Mouse (Mus musculus) ES-E14 (cell line): Measurements from ENCODE around the gene Dlg2. TPM values are rescaled to one million over a fixed set of nuclear protein-coding genes. Genes with fewer than 3 reads are reported as not detected.

Experiments
- DNase-seq: peaks from one replicate; pipeline ENCODE4 v3.0.0-alpha.2; 2013; ENCODE audit warnings: low read depth, low spot score
- H3K27ac ChIP-seq: 2 replicates; pipeline ENCODE4 v1.5.1; 2012; ENCODE audit warnings: low read depth, mild to moderate bottlenecking, low read length, moderate library complexity, mixed read lengths; ENCODE audit not compliant: poor library complexity, insufficient read depth, severe bottlenecking
- H3K36me3 ChIP-seq: 2 replicates; pipeline ENCODE4 v1.6.1; 2012; ENCODE audit warnings: mild to moderate bottlenecking, low read length, moderate library complexity, mixed read lengths; ENCODE audit not compliant: control insufficient read depth, poor library complexity, insufficient read depth, severe bottlenecking
- H3K4me1 ChIP-seq, 2 experiments: fragments of 150-350 bp in 1 of 2; sonication (generic) in 1 of 2; 2 replicates each; pipeline ENCODE4 v1.6.1; 2012; ENCODE audit warnings: low read length in 2 of 2, mild to moderate bottlenecking in 1 of 2, mixed read lengths in 1 of 2; ENCODE audit not compliant: control insufficient read depth in 2 of 2, insufficient read depth in 2 of 2, poor library complexity in 1 of 2
- H3K4me3 ChIP-seq, 2 experiments: fragments of 150-350 bp in 1 of 2; sonication (generic) in 1 of 2; 2 replicates each; pipeline ENCODE4 v1.5.1; 2012; ENCODE audit warnings: low read length in 2 of 2, low read depth in 1 of 2, mild to moderate bottlenecking in 1 of 2, mixed read lengths in 1 of 2; ENCODE audit not compliant: insufficient read depth in 1 of 2, poor library complexity in 1 of 2, severe bottlenecking in 1 of 2
- H3K9ac ChIP-seq: 2 replicates; pipeline ENCODE4 v1.6.1; 2012; ENCODE audit warnings: low read depth, mild to moderate bottlenecking, low read length, mixed read lengths; ENCODE audit not compliant: poor library complexity, insufficient read depth, severe bottlenecking
- H3K9me3 ChIP-seq: fragments of 150-350 bp; sonication (generic); 2 replicates; pipeline ENCODE4 v1.6.1; 2012; ENCODE audit warnings: low read depth, mild to moderate bottlenecking, low read length; ENCODE audit not compliant: control insufficient read depth, insufficient read depth
- CHD2 ChIP-seq: IDR thresholded peaks from 2 replicates; pipeline ENCODE4 v1.6.1; 2014; ENCODE audit warnings: mild to moderate bottlenecking, low read depth, low read length, inconsistent platforms
- HCFC1 ChIP-seq: IDR thresholded peaks from 2 replicates; pipeline ENCODE4 v1.6.1; 2012; ENCODE audit warnings: low read length, inconsistent platforms, borderline replicate concordance; ENCODE audit not compliant: insufficient read depth
- MAFK ChIP-seq: IDR thresholded peaks from 2 replicates; pipeline ENCODE4 v1.6.1; 2014; ENCODE audit warnings: mild to moderate bottlenecking, low read depth, low read length, inconsistent platforms; ENCODE audit not compliant: insufficient read depth
- ZC3H11A ChIP-seq: IDR thresholded peaks from 2 replicates; pipeline ENCODE4 v1.6.1; 2012; ENCODE audit warnings: low read depth, mild to moderate bottlenecking, inconsistent platforms, low read length, borderline replicate concordance
- ZNF384 ChIP-seq: IDR thresholded peaks from 2 replicates; pipeline ENCODE4 v1.6.1; 2012; ENCODE audit warnings: low read depth, low read length, inconsistent platforms
- in situ Hi-C, 2 experiments: fragments of 600-800 bp; cut with MboI; formaldehyde crosslinking; loops; one replicate each; pipeline ENCODE4 v1.15.1; 2025; ENCODE audit warnings: low sequenced_read_pairs in 2 of 2, inconsistent platforms in 1 of 2; ENCODE audit not compliant: unreplicated experiment in 2 of 2
- total RNA-seq: library from RNA; depleted of rRNA; stranded (reverse); fragments of 300-350 nt; gene quantifications from 2 replicates; pipeline ENCODE4 v1.2.3, GENCODE M21; 2012

The Dlg2 gene
- total RNA-seq, 1 experiment: 0.13 TPM

DNA sequence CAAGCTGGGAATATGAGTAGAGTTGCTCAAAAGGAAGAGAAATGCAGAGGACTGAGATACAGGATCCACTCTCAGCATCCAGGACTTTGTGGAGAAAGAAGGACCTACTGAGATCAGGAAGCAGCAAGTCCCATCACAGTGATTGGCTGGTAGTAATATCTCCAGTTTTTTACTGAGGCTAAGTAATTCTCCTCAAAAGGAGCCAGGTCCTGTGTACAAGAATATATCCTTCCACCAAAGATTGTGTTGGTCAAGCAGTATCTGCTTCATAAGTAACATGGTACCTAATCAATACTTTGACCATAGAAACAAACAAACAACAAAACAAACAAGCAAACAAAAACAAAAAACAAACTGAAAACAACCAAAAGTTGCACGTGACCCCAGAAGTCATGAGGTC, 980.3 kb downstream of the Dlg2 start:
- Histone ChIP-seq H3K4me1 (no peaks in the 10 kb centered on the region), H3K36me3 (no peaks in the 10 kb centered on the region), H3K27ac (no peak overlapping the region), H3K4me3 (no peak overlapping the region), H3K9me3 (no peaks in the 10 kb centered on the region), H3K9ac (no peak overlapping the region)
- in situ Hi-C loops: loop anchor here in 1 of 2 experiments (25.0 kb wide), 1 partner anchor 581 kb away; no protein-coding TSS in a partner anchor
- TF ChIP-seq HCFC1 (no peak), ZNF384 (no peak), CHD2 (no peak), ZC3H11A (no peak), MAFK (no peak)
- DNase-seq: no peak

- in situ Hi-C loops: loop anchor here in 1 of 2 experiments (25.0 kb wide), 1 partner anchor 580 kb away; no protein-coding TSS in a partner anchor
- Histone ChIP-seq H3K9me3 (no peaks in the 10 kb centered on the region), H3K9ac (no peak overlapping the region), H3K27ac (no peak overlapping the region), H3K4me3 (no peak overlapping the region), H3K36me3 (no peaks in the 10 kb centered on the region), H3K4me1 (no peaks in the 10 kb centered on the region)
- DNase-seq: peak; percentile 41
- TF ChIP-seq ZC3H11A (peak; percentile 71), MAFK (0 out of 2 replicates have a peak, but pooled peaks have one; percentile 46), HCFC1 (no peak)
These were observed 980.7 kb downstream of the Dlg2 start for GRCm38 (mm10) chr7:91457207-91457606.

DNA sequence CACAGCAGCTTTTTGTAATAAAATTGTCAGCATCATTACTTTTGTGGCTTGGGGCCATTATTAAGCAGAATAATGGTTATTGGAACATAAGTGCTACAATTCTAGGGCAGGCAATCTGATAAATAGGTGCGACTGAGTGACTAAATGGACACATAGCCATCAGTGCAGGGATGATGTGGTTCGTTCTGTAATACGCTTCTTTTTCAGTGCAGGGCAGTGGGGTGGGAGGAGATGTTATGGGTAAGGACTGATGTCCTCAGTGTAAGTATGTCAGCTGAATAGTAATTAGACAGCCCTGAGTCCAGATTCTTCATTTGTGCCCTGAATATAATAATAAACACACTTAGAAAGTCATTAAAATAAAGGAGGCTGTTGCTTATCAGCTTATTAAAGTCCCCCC, 984.9 kb downstream of the Dlg2 start:
- Histone ChIP-seq H3K4me3 (no peak overlapping the region), H3K9ac (no peak overlapping the region), H3K9me3 (no peaks in the 10 kb centered on the region), H3K4me1 (no peaks in the 10 kb centered on the region), H3K27ac (no peak overlapping the region), H3K36me3 (no peaks in the 10 kb centered on the region)
- no peak for DNase-seq
- in situ Hi-C loops: loop anchor here in 1 of 2 experiments (25.0 kb wide), 1 partner anchor 576 kb away; no protein-coding TSS in a partner anchor
- TF ChIP-seq MAFK: no peak
- TF ChIP-seq HCFC1: no peak
- no peak for TF ChIP-seq ZC3H11A
- no peak for TF ChIP-seq ZNF384
- TF ChIP-seq CHD2: no peak

DNA sequence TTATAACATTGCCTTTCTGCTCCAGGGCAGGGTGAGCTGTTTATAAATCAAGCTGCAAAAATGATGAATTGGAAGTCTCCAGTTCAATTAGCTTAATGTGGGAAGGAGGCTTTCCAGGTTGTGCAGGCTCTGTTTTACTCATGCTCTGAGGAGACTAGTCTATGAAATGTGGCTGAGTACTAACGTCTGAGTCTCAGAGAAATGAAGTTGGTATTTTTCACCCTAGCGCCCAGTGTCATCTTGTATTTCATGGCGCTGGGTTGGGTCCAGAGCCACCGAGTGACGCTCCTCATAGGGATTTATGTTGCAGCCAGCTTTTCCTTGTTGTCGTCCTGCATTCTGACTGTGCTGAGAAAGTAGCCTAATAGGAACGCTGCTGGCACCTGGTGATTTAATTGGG, 986.8 kb downstream of the Dlg2 start:
- Histone ChIP-seq H3K27ac (no peak overlapping the region), H3K9me3 (no peaks in the 10 kb centered on the region), H3K36me3 (no peaks in the 10 kb centered on the region), H3K4me1 (no peaks in the 10 kb centered on the region), H3K4me3 (no peak overlapping the region), H3K9ac (no peak overlapping the region)
- TF ChIP-seq ZC3H11A (no peak), CHD2 (no peak), HCFC1 (no peak), ZNF384 (no peak), MAFK (no peak)
- no peak for DNase-seq
- in situ Hi-C loops: loop anchor here in 1 of 2 experiments (25.0 kb wide), 1 partner anchor 574 kb away; no protein-coding TSS in a partner anchor

GRCm38 (mm10) chr7:91467061-91467460, 990.6 kb downstream of the Dlg2 start:
- H3K27ac ChIP-seq: no peak overlapping the region
- H3K9ac ChIP-seq: no peak overlapping the region
- TF ChIP-seq CHD2: no peak
- no peak for TF ChIP-seq ZC3H11A
- TF ChIP-seq MAFK: no peak
- TF ChIP-seq HCFC1: no peak
- TF ChIP-seq ZNF384: no peak
- H3K4me3 ChIP-seq: no peak overlapping the region
- no peak for DNase-seq
- H3K4me1 ChIP-seq: no peaks in the 10 kb centered on the region
- H3K9me3 ChIP-seq: no peaks in the 10 kb centered on the region
- no peaks in the 10 kb centered on the region for H3K36me3 ChIP-seq
- in situ Hi-C loops: loop anchor here in 1 of 2 experiments (25.0 kb wide), 1 partner anchor 570 kb away; no protein-coding TSS in a partner anchor
